Mouse (Mus musculus) liver, embryonic 15.5 days (tissue): Measurements from ENCODE around the gene Coq9. TPM values are rescaled to one million over a fixed set of nuclear protein-coding genes. Genes with fewer than 3 reads are reported as not detected.
A peak's percentile ranks its signal among the peaks of the same experiment; 100 is the strongest.
"Not testable (repeated sequence)": the region's sequence is repeated elsewhere in the genome, so short reads cannot be mapped to it uniquely, and the experiment has no call there.

Source experiments
- ATAC-seq: fragments of 200-750 bp; cut with Nextera tagmentation; 2 replicates; pipeline ENCODE4 v1.8.0; 2017; ENCODE audit warnings: moderate number of reproducible peaks, mild to moderate bottlenecking, moderate library complexity; ENCODE audit not compliant: insufficient read depth
- H3K27ac ChIP-seq: fragments of 300-500 bp; sonication (generic); replicated peaks from 2 replicates; pipeline ENCODE4 v1.5.1; 2015; ENCODE audit warnings: mild to moderate bottlenecking, inconsistent platforms
- H3K27me3 ChIP-seq: fragments of 300-500 bp; sonication (generic); 2 replicates; pipeline ENCODE4 v1.6.1; 2015; ENCODE audit warnings: mild to moderate bottlenecking, inconsistent platforms
- H3K36me3 ChIP-seq: fragments of 300-500 bp; sonication (generic); replicated peaks from 2 replicates; pipeline ENCODE4 v1.6.1; 2015; ENCODE audit warnings: moderate library complexity, mild to moderate bottlenecking, inconsistent platforms
- H3K4me1 ChIP-seq: fragments of 300-500 bp; sonication (generic); replicated peaks from 2 replicates; pipeline ENCODE4 v1.6.1; 2015; ENCODE audit warnings: inconsistent platforms
- H3K4me2 ChIP-seq: fragments of 300-500 bp; sonication (generic); 2 replicates; pipeline ENCODE4 v1.6.1; 2015; ENCODE audit warnings: moderate library complexity, mild to moderate bottlenecking, inconsistent platforms
- H3K4me3 ChIP-seq: fragments of 300-500 bp; sonication (generic); replicated peaks from 2 replicates; pipeline ENCODE4 v1.5.1; 2015; ENCODE audit warnings: mild to moderate bottlenecking, inconsistent platforms
- H3K9ac ChIP-seq: fragments of 300-500 bp; sonication (generic); 2 replicates; pipeline ENCODE4 v1.6.1; 2015; ENCODE audit warnings: moderate library complexity, mild to moderate bottlenecking, inconsistent platforms
- H3K9me3 ChIP-seq: fragments of 300-500 bp; sonication (generic); replicated peaks from 2 replicates; pipeline ENCODE4 v1.6.1; 2016; ENCODE audit warnings: inconsistent platforms
- WGBS: fragments of 180-500 bp; shearing (Covaris S2); methylation state at CpG from one replicate; pipeline ENCODE4 v1.1.7; 2015; ENCODE audit warnings: mixed read lengths; ENCODE audit not compliant: insufficient replicate concordance; 5-methylcytosine and 5-hydroxymethylcytosine counted together
- polyA plus RNA-seq: library from polyadenylated mRNA; unstranded; fragments of >200 nt; fragmentation: Nextera tagmentation; extraction: Ambion mirVana; gene quantifications from 2 replicates; pipeline ENCODE4 v1.2.1, GENCODE M21; 2015

Gene Coq9
- polyA plus RNA-seq, 1 experiment from 2014 or later, result 50.8 TPM

DNA sequence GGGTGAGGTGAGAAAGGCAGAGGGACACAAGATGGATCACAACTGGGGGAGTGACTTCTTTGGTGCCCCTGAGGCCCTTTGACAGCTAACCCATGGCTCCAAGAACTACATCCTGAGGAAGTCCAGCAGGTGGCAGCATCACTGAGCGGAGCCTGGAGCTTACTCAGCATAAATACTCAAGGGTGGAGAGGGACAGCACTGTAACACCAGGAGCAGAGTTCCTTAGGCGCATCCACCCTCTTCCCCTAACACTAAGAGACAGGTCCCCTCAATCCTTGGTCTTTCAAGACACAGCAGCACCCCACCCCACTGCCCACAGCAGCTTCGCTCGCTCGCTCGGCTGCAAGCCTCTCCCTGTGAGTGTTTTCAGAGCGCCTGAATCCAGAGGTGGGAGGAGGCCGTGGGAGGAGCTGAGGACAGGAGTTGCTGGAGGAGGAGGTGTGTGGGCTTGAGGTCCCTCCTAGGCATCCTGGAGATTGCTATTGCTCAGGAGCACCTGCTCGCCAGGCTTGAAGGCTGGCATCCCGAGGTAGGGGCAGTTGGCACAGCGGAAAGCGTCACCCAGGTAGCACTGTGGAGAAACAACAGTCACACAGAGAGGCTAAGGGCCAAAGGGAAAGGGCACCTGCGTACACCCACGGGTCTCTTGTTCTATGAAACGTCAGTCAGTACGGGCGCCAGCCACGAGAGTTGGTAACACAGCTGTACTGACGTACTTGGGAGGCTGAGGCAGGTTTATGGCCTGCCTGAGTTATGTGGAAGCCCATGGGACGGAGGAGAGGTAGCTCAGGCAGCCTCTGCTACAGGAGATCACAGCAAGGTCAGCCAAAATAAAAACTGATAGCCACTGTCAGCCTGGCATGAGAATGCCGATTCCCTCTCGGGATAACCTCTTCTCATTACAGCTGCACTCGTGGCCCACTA is 15.2 kb upstream of the Coq9 start:
- Histone ChIP-seq H3K9ac (no peak overlapping the region), H3K4me1 (peaks cover 19% of the 10 kb centered on the region), H3K4me3 (no peak overlapping the region), H3K27me3 (no peaks in the 10 kb centered on the region), H3K4me2 (no peak overlapping the region), H3K36me3 (peaks cover 71% of the 10 kb centered on the region), H3K27ac (no peak overlapping the region), H3K9me3 (no peaks in the 10 kb centered on the region)
- peak; percentile 57; the same call in 1 of the 2 replicates for ATAC-seq
- 85% methylated on average over 23 of the region's 23 CpGs for WGBS

DNA sequence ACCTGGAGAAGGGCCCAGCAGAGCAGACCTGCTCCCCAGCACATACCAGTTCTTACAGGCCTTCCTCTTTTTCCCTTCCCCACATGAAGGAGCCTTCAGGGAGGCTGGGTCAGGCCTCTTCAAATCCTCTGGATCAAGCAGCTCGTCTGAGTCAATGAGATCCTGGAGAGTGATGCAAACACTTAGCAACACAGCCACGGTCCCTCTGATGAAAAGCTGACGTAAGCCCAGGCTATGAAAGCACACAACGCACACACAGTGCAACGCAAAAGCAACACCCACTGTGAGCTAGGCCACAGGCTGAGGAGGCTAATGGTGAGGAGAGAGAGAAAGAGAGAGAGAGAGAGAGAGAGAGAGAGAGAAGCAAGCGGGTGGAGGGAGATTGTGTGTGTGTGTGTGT is 13.0 kb upstream of the Coq9 start:
- ATAC-seq, result no peak
- no peak overlapping the region for H3K4me3 ChIP-seq
- 87% methylated on average over 6 of the region's 6 CpGs for WGBS
- peaks cover 12% of the 10 kb centered on the region for H3K4me1 ChIP-seq
- H3K4me2 ChIP-seq, result no peak overlapping the region
- H3K27me3 ChIP-seq, result no peaks in the 10 kb centered on the region
- no peaks in the 10 kb centered on the region for H3K9me3 ChIP-seq
- peaks cover 94% of the 10 kb centered on the region for H3K36me3 ChIP-seq
- H3K27ac ChIP-seq, result no peak overlapping the region
- no peak overlapping the region for H3K9ac ChIP-seq

DNA sequence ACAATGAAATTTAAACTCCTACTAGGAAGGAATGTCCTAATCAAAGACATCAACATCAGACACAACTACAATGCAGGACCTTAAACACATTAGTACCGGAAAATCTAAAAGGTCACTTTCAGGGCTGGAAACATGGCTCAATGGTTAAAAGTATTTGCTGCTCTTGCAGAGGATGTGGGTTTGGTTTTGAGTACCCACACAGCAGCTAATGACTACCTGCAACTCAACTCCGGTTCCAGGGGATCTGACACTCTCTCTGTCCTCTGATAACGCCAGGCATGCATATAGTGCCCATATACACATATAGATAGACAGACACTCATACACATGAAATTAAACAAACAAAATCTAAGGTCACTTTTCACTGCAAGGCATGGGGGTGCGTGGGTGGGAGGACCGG is 11.9 kb upstream of the Coq9 start:
- H3K36me3 ChIP-seq, result peaks cover 95% of the 10 kb centered on the region
- WGBS, result 87% methylated on average over 5 of the region's 5 CpGs
- no peak overlapping the region for H3K27ac ChIP-seq
- H3K4me2 ChIP-seq, result no peak overlapping the region
- H3K9me3 ChIP-seq, result no peaks in the 10 kb centered on the region
- no peak overlapping the region for H3K4me3 ChIP-seq
- no peak overlapping the region for H3K9ac ChIP-seq
- H3K4me1 ChIP-seq, result peaks cover 4% of the 10 kb centered on the region
- no peaks in the 10 kb centered on the region for H3K27me3 ChIP-seq
- no peak for ATAC-seq

DNA sequence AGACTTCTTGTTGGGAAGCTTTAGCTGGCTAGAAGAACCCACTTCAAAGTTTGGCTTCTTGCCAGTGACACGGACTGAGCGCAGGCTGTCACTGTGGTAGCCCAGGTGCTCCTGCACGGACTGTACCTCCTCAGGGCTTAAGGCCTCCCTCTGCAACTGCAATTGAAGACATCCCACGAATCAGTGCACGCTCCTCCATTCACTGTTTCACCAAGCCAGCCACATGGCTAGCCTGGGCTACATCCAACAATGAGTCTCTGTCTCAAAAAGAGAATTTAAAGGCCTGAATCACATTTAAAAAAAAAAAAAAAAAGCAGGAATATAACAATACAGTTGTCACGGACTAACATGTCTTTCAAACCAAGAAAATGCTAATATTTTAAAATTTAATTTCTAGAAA is 9.8 kb upstream of the Coq9 start:
- no peak for ATAC-seq
- Histone ChIP-seq H3K4me1 (no peaks in the 10 kb centered on the region), H3K36me3 (peaks cover 90% of the 10 kb centered on the region), H3K4me2 (no peak overlapping the region), H3K9ac (no peak overlapping the region), H3K9me3 (no peaks in the 10 kb centered on the region), H3K4me3 (no peak overlapping the region), H3K27me3 (no peaks in the 10 kb centered on the region), H3K27ac (no peak overlapping the region)
- 79% methylated on average over 6 of the region's 6 CpGs for WGBS

DNA sequence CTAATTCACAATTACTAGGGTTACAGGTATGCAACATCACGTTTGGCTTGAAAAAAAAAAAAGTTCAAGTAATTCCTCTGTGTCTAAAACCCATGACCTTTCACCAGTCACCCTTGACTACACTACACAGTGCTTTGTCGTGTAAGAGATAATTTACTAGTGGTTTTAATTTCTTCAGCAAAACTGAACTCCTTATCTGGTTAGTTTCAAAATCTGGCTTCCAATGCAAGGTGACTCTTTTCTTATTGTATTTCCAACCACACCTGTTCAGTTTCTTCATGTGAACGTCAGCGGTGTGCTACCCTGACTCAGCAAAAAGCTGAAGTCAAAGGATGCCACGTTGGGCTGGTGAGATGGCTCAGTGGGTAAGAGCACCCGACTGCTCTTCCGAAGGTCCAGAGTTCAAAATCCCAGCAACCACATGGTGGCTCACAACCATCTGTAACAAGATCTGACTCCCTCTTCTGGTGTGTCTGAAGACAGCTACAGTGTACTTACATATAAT is 4.2 kb upstream of the Coq9 start:
- H3K9ac ChIP-seq, H3K27ac ChIP-seq, H3K27me3 ChIP-seq, ATAC-seq, H3K9me3 ChIP-seq, H3K4me2 ChIP-seq, H3K4me3 ChIP-seq: not testable (repeated sequence)
- H3K36me3 ChIP-seq, result peaks cover 37% of the 10 kb centered on the region
- WGBS, result 55% methylated on average over 7 of the region's 7 CpGs
- peaks cover 38% of the 10 kb centered on the region for H3K4me1 ChIP-seq

DNA sequence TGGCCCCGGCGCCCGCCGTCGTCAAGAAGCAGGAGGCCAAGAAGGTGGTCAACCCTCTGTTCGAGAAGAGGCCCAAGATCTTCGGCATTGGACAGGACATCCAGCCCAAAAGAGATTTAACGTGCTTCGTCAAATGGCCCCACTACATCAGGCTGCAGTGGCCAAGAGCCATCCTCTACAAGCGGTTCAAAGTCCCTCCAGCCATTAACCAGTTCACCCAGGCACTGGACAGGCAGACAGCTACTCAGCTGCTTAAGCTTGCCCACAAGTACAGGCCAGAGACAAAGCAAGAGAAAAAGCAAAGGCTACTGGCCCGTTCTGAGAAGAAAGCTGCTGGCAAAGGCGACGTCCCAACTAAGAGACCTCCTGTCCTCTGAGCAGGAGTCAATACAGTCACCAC is 2.4 kb upstream of the Coq9 start:
- not testable (repeated sequence) for H3K27ac ChIP-seq
- H3K4me2 ChIP-seq, result peak overlapping the region; percentile 81; the same call in 1 of the 2 replicates

DNA sequence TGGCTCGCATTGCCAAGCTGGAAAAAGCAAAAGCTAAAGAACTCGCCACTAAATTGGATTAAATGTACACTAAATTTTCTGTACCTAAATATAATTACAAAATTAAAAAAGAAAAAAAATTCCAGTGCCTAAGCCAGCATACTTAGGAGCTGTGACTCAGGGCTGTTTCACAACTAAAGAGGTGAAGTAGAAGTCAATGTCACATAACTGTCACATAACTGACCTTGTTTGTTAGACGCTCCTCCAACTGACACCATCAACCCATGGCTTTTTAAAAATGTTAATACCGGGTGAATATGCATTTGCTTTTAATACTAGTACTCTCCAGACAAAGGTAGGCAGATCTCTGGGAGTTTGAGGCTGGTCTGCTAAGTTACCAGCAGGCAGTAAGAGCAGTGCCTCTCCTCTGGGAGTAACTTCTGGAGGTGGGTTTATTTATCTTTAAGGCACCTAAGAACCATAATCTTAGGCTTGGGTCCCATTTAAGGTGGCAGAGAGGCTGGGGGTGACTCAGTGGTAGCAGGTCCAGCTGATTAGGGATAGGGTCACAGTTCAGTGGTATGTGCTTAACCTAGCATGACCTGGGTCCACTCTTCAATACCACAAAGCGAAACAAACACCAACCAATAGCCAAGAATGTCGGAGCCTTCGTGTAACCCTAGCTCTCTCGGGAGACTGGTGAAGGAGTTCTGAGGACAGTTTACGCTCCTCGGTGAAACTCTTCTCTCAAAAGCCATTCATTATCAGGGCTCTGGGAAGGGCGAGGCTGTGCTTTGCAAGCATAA is 1.5 kb upstream of the Coq9 start:
- peak overlapping the region; percentile 89 for H3K4me3 ChIP-seq
- H3K27me3 ChIP-seq, result no peaks in the 10 kb centered on the region
- H3K4me2 ChIP-seq, result peak overlapping the region; percentile 81
- peak overlapping the region; percentile 97 for H3K9ac ChIP-seq
- H3K27ac ChIP-seq, result peak overlapping the region; percentile 95
- ATAC-seq, result no peak
- H3K4me1 ChIP-seq, result peaks cover 52% of the 10 kb centered on the region
- WGBS, result 42% methylated on average over 11 of the region's 11 CpGs
- H3K9me3 ChIP-seq, result no peaks in the 10 kb centered on the region
- peaks cover 12% of the 10 kb centered on the region for H3K36me3 ChIP-seq

More for the DNA sequence above, 2.4 kb upstream of the Coq9 start:
- H3K4me3 ChIP-seq, H3K27me3 ChIP-seq, H3K9me3 ChIP-seq, ATAC-seq, H3K9ac ChIP-seq: not testable (repeated sequence)
- Histone ChIP-seq H3K4me1 (peaks cover 52% of the 10 kb centered on the region), H3K36me3 (peaks cover 19% of the 10 kb centered on the region)
- WGBS, result 92% methylated on average over 13 of the region's 13 CpGs

DNA sequence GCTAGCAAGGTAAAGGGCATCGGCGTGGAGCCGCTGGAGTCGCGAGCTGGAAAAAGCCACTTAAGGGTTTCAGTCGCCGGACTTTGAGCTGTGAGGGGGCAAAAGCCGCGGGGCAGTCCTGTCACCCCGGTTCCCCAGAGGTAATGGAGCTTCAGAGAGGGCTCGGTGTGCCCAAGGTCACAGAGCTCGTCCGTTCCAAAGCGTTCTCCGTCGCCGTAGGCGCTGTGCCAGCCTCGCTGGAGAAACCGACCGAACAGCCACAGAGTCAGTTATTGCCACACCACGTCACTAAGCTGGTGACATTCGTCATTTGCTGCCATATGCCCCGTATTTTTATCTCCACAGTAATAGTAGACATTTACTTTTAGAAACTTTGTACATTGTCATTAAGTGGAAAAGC is 479 bp downstream of the Coq9 start:
- Histone ChIP-seq H3K4me2 (peak overlapping the region; percentile 81), H3K9me3 (no peaks in the 10 kb centered on the region), H3K36me3 (0 out of 2 replicates have a peak, but pooled peaks cover 6% of the 10 kb centered on the region), H3K27me3 (no peaks in the 10 kb centered on the region), H3K4me1 (peaks cover 50% of the 10 kb centered on the region), H3K9ac (peak overlapping the region; percentile 97), H3K27ac (peak overlapping the region; percentile 95), H3K4me3 (peak overlapping the region; percentile 89)
- ATAC-seq, result peak; percentile 73
- WGBS, result under 1% methylated on average over 24 of the region's 24 CpGs

DNA sequence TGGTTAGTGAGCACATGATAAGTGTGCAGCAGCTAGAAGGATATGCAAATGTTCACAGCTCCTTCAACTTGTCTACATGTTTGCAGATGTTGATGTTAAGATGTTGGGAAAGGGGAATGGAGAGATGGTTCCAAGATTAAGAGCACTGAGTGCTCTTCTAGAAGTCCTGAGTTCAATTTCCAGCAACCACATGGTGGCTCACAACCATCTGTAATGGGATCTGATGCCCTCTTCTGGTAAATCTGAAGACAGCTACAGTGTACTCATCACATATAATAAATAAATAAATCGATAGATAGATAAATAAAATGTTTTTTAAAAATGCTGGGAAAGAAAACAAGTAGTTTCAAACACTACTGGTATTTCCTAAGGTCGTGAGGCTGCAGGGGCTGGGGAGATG is 3.1 kb downstream of the Coq9 start:
- H3K36me3 ChIP-seq, result peaks cover 28% of the 10 kb centered on the region
- no peak for ATAC-seq
- no peaks in the 10 kb centered on the region for H3K27me3 ChIP-seq
- H3K4me2 ChIP-seq, result no peak overlapping the region
- H3K9ac ChIP-seq, result no peak overlapping the region
- no peak overlapping the region for H3K4me3 ChIP-seq
- peaks cover 29% of the 10 kb centered on the region for H3K4me1 ChIP-seq
- no peak overlapping the region for H3K27ac ChIP-seq
- WGBS, result 37% methylated on average over 2 of the region's 2 CpGs
- no peaks in the 10 kb centered on the region for H3K9me3 ChIP-seq

DNA sequence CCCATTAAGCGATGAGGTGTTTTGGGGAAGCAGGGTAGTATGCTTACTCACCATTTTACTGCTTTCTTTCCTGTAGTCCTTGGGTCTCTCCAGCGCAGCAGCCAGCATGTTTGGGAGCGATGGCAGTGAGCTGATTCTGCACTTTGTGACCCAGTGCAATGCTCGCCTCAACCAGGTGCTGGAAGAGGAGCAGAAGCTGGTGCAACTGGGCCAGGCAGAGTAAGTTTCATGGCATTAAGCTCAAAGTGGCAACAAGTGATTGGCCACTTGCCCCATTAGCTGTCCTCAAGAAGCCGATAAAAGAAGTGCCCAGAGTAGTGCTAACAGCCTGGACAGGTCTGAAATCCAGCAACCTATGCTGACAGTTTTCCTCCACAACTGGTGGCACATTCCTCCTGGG is 11.9 kb downstream of the Coq9 start:
- H3K4me3 ChIP-seq, result no peak overlapping the region
- no peaks in the 10 kb centered on the region for H3K9me3 ChIP-seq
- H3K4me2 ChIP-seq, result no peak overlapping the region
- H3K4me1 ChIP-seq, result no peaks in the 10 kb centered on the region
- H3K36me3 ChIP-seq, result peaks cover 87% of the 10 kb centered on the region
- H3K27me3 ChIP-seq, result no peaks in the 10 kb centered on the region
- H3K27ac ChIP-seq, result no peak overlapping the region
- 88% methylated on average over 5 of the region's 5 CpGs for WGBS
- no peak overlapping the region for H3K9ac ChIP-seq
- no peak for ATAC-seq

DNA sequence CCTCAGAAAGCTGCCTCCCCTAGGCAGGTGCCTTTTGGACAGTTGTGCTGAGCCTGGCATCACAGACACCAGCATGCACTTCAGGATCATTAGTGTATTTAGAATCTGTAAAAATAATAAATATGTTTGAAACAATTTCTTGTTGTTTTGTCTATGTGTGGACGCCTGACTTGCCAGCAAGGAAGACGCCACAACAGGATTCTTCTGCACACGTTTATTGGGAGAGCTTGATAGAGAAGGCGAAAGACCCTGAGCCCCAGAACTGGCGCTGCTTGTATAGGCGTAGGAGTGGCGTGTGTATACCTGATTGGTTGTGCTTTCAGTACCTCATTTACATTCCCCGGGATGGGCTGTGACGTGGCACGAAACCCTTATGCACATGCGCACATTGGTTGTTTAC is 16.6 kb downstream of the Coq9 start:
- WGBS, result 78% methylated on average over 11 of the region's 11 CpGs
- H3K27ac ChIP-seq, H3K9me3 ChIP-seq, H3K9ac ChIP-seq, H3K4me2 ChIP-seq, H3K4me3 ChIP-seq, H3K27me3 ChIP-seq, ATAC-seq: not testable (repeated sequence)
- H3K36me3 ChIP-seq, result peaks cover 65% of the 10 kb centered on the region
- peaks cover 25% of the 10 kb centered on the region for H3K4me1 ChIP-seq
